Mouse (Mus musculus) midbrain, postnatal 0 days (tissue): ENCODE measurements around the gene Tacc3. TPM values are rescaled to one million over a fixed set of nuclear protein-coding genes. Genes with fewer than 3 reads are reported as not detected.
A peak's percentile ranks its signal among the peaks of the same experiment; 100 is the strongest.

Source experiments
- ATAC-seq: fragments of 200-750 bp; cut with Nextera tagmentation; 2 replicates; pipeline ENCODE4 v1.8.0; 2017; ENCODE audit warnings: moderate number of reproducible peaks, mild to moderate bottlenecking, moderate TSS enrichment, moderate library complexity; ENCODE audit not compliant: low FRiP score
- DNase-seq: peaks from one replicate; pipeline ENCODE4 v3.0.0-alpha.2; 2015; ENCODE audit warnings: low spot score
- H3K27ac ChIP-seq: fragments of 300-500 bp; sonication (generic); 2 replicates; pipeline ENCODE4 v1.5.1; 2014; ENCODE audit warnings: low read depth, mild to moderate bottlenecking, low read length, mixed read lengths
- H3K27me3 ChIP-seq: fragments of 300-500 bp; sonication (generic); 2 replicates; pipeline ENCODE4 v1.6.1; 2014; ENCODE audit warnings: low read length, control low read depth, mixed read lengths; ENCODE audit not compliant: insufficient read depth
- H3K36me3 ChIP-seq: fragments of 300-500 bp; sonication (generic); 2 replicates; pipeline ENCODE4 v1.6.1; 2014; ENCODE audit warnings: low read length, control low read depth, mixed read lengths; ENCODE audit not compliant: insufficient read depth
- H3K4me1 ChIP-seq: fragments of 300-500 bp; sonication (generic); 2 replicates; pipeline ENCODE4 v1.6.1; 2014; ENCODE audit warnings: mild to moderate bottlenecking, control low read depth, antibody characterized with exemption, low read length, mixed read lengths; ENCODE audit not compliant: insufficient read depth
- H3K4me2 ChIP-seq: fragments of 300-500 bp; sonication (generic); 2 replicates; pipeline ENCODE4 v1.6.1; 2014; ENCODE audit warnings: low read depth, mild to moderate bottlenecking, low read length, mixed read lengths; ENCODE audit not compliant: poor library complexity, severe bottlenecking
- H3K4me3 ChIP-seq: fragments of 300-500 bp; sonication (generic); 2 replicates; pipeline ENCODE4 v1.5.1; 2014; ENCODE audit warnings: low read depth, mild to moderate bottlenecking, low read length, moderate library complexity
- H3K9ac ChIP-seq: fragments of 300-500 bp; sonication (generic); replicated peaks from 2 replicates; pipeline ENCODE4 v1.6.1; 2014; ENCODE audit warnings: mild to moderate bottlenecking, low read length, moderate library complexity, mixed read lengths; ENCODE audit not compliant: poor library complexity, severe bottlenecking
- H3K9me3 ChIP-seq: fragments of 300-500 bp; sonication (generic); 2 replicates; pipeline ENCODE4 v1.6.1; 2016; ENCODE audit warnings: low read length, control low read depth
- CTCF ChIP-seq: IDR thresholded peaks from 2 replicates; pipeline ENCODE4 v1.5.1; 2016; ENCODE audit warnings: antibody characterized with exemption, mild to moderate bottlenecking
- WGBS: fragments of 180-500 bp; shearing (Covaris S2); extraction: QIAGEN DNeasy Blood & Tissue Kit; methylation state at CpG from one replicate; pipeline ENCODE4 v1.1.7; 2014; 5-methylcytosine and 5-hydroxymethylcytosine counted together
- polyA plus RNA-seq: library from polyadenylated mRNA; unstranded; fragments of >200 nt; fragmentation: Nextera tagmentation; extraction: Ambion mirVana; gene quantifications from 2 replicates; pipeline ENCODE4 v1.2.1, GENCODE M21; 2015
- total RNA-seq: library from RNA; depleted of rRNA; stranded (reverse); fragments of >200 nt; gene quantifications from 2 replicates; pipeline ENCODE4 v1.2.3, GENCODE M21; 2014

The Tacc3 gene
- total and polyA plus RNA-seq, 2 experiments from 2014 or later: 17.4 to 18.7 TPM

DNA sequence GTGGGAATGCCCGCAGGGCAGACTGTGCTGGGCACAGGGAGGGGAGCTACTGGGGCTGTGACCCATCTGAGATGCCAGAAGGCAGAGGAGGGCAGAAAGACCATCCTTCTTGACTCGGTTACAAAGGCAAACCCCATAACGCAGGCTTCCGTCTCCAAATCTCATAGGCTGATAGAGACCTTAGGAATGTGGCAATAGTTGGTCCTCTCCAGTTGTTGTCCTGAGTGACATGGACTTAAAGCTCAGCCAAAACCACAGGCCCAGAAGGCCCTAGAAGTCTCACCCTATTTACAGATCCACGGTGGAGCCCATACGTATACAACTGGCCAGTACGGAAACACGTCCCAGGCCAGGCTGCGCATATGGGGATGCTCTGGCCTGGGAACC, 36.5 kb downstream of the Tacc3 start:
- 43% methylated on average over 9 of the region's 9 CpGs for WGBS
- Histone ChIP-seq H3K27me3 (peaks cover 20% of the 10 kb centered on the region), H3K4me3 (no peak overlapping the region), H3K9ac (no peak overlapping the region), H3K4me2 (no peak overlapping the region), H3K27ac (no peak overlapping the region), H3K9me3 (no peaks in the 10 kb centered on the region), H3K4me1 (peaks cover 3% of the 10 kb centered on the region; the same call in 1 of the 2 replicates), H3K36me3 (no peaks in the 10 kb centered on the region)
- DNase-seq: no peak
- ATAC-seq: no peak
- TF ChIP-seq CTCF: no peak

DNA sequence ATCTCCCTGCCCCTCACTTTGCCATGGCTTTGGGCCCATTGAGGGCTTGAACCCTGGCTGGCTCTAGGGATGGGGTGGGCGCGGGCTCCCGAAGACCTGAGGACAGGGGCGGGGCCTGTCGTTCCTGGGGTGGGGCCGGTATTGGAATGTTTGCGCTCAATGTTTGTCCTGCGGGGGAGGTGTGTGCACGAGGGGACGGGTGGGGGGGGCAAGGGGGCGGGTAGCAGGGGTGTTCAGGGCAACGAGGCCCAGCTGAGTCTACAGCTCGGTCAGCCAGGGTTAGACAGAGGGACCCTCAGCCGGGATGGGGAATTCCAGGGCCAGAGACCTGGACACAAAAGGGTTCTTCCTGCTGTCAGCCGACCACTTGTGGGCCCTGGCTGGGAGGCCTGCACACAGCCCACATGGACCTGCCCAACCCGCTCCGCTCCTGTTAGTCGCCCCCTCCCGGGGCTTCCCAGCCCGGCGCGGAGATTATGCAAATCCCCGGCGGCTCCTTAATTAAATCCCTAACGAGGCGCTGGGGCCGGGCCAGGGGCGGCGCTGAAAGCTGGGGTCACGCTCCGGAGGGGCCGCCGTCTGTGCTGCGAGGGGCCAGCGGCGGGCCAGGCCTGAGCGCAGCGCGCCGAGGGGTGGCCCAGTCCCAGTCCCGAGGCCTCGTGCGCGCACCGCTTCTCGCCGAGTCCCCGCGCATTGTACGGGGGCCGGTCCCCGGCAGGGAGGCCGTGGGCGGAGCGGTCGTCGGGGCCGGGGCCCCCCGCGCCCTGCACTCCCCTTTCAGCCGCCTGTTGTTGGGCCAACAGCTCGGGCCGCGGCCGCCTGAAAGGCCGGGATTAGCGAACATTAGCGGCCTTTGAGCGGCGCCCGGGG, 37.2 kb downstream of the Tacc3 start:
- H3K9me3 ChIP-seq: no peaks in the 10 kb centered on the region
- peak; percentile 58 for DNase-seq
- H3K9ac ChIP-seq: peak overlapping the region; percentile 51
- 0 out of 2 replicates have a peak overlapping the region, but pooled peaks have one; percentile 18 for H3K27ac ChIP-seq
- peak overlapping the region; percentile 71 for H3K4me2 ChIP-seq
- H3K36me3 ChIP-seq: no peaks in the 10 kb centered on the region
- WGBS: 4% methylated on average over 48 of the region's 71 CpGs
- H3K27me3 ChIP-seq: peaks cover 20% of the 10 kb centered on the region
- peak overlapping the region; percentile 38 for H3K4me3 ChIP-seq
- H3K4me1 ChIP-seq: peaks cover 3% of the 10 kb centered on the region; the same call in 1 of the 2 replicates
- TF ChIP-seq CTCF: no peak
- ATAC-seq: peak; percentile 67

DNA sequence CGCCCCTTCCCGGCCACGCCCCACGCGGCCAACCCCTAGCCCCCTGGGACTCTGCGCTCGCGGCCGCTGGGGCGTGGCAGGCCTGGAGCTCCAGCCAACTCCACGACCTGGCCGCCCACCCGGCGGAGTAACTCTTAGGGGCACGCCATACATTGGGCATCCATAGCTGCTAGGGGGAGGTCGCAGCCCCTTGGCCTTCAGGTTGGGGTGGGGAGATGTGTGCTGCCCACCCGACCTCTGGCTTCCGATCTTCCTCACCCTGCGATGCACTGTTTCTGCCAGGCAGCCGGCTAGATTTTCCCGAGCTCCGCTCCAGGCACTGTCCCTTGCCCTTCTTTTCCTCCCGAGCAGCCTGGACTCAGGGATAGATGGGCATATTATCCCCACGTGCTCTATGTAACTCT, 37.8 kb downstream of the Tacc3 start:
- TF ChIP-seq CTCF: no peak
- Histone ChIP-seq H3K27me3 (peaks cover 20% of the 10 kb centered on the region), H3K4me2 (peak overlapping the region; percentile 71), H3K27ac (no peak overlapping the region), H3K4me3 (peak overlapping the region; percentile 38), H3K9ac (peak overlapping the region; percentile 51), H3K36me3 (no peaks in the 10 kb centered on the region), H3K9me3 (no peaks in the 10 kb centered on the region), H3K4me1 (peaks cover 3% of the 10 kb centered on the region; the same call in 1 of the 2 replicates)
- DNase-seq: no peak
- WGBS: 2% methylated on average over 23 of the region's 24 CpGs
- ATAC-seq: no peak; the same call in 1 of the 2 replicates

DNA sequence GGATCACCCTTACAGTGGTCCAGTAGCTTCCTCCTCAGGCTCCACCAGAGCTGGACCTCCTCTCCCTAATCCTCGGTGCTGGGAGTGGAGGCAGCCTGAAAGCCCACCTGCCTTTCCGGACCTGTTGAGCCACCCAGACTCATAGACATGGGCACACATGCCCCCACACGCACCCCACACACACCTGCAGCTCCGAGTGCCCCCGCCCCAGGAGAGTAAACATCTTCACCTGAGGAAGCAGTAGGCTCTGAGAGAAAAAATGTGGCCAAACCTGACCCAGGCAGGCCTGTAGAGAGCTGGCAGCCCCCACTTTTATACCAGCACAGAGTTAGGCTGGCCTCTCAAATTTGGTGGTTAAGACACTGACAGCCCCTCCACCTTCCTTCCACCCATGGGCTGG, 38.5 kb downstream of the Tacc3 start:
- 59% methylated on average over 5 of the region's 5 CpGs for WGBS
- H3K4me3 ChIP-seq: no peak overlapping the region
- no peaks in the 10 kb centered on the region for H3K36me3 ChIP-seq
- H3K4me2 ChIP-seq: no peak overlapping the region
- ATAC-seq (no peak), DNase-seq (no peak)
- H3K27me3 ChIP-seq: peaks cover 20% of the 10 kb centered on the region
- TF ChIP-seq CTCF: no peak
- H3K4me1 ChIP-seq: peaks cover 3% of the 10 kb centered on the region; the same call in 1 of the 2 replicates
- no peaks in the 10 kb centered on the region for H3K9me3 ChIP-seq
- H3K9ac ChIP-seq: no peak overlapping the region
- no peak overlapping the region for H3K27ac ChIP-seq

DNA sequence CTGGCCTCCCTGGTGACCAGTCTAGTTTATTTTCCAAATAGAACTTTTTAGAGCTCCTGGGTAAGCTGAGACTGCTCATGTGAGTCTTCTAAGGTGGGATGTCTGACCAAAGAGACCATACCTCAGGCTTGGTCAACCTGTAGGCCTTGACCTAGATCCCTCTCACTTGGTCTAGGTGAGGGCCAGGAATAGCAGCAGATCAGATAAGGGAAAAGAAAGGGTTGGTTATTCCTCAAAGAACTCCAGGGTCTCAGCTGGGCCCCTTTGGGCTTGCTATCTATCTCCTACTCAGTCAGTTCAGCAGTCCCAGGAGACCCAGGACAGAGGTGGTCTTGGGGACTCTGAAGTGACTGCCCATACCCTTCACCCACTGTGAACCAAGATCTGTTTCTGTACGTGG, 39.6 kb downstream of the Tacc3 start:
- Histone ChIP-seq H3K9ac (no peak overlapping the region), H3K27me3 (peaks cover 19% of the 10 kb centered on the region), H3K4me2 (no peak overlapping the region), H3K36me3 (no peaks in the 10 kb centered on the region), H3K4me3 (no peak overlapping the region), H3K4me1 (peaks cover 3% of the 10 kb centered on the region; the same call in 1 of the 2 replicates), H3K27ac (no peak overlapping the region), H3K9me3 (no peaks in the 10 kb centered on the region)
- TF ChIP-seq CTCF: no peak
- ATAC-seq (no peak), DNase-seq (no peak)
- 6% methylated on average over 1 of the region's 1 CpGs for WGBS

DNA sequence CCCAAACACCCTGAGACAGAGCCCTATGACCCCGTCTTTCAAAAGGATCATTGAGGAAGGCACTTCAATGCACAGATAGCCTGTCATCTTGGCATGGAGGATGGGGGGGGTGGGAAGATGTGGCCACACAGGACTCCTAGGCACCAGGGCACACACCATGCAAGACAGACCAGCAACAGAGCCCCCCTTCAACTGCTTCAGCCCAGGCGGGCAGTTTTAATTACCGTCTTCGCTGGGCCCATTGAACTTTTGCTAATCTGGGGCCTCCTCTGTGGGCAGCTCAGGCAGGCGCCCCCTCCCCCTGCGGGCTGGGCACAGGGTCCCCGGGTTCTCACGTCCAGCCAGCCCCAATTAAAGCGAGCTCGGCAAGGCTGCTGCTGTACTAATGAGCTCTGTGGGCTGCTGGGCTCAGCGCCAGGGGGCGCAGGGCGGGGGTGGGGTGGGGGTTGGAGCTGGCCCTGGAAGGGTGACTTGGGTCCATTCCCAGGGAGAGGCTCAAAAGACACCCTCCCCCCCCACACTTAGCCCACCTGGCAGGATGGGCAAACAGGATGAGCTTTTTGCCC, 40.1 kb downstream of the Tacc3 start:
- Histone ChIP-seq H3K9ac (no peak overlapping the region), H3K4me3 (no peak overlapping the region), H3K9me3 (no peaks in the 10 kb centered on the region), H3K4me2 (no peak overlapping the region), H3K27me3 (peaks cover 16% of the 10 kb centered on the region), H3K27ac (no peak overlapping the region), H3K4me1 (peaks cover 3% of the 10 kb centered on the region; the same call in 1 of the 2 replicates), H3K36me3 (no peaks in the 10 kb centered on the region)
- DNase-seq: peak; percentile 69
- WGBS: 14% methylated on average over 13 of the region's 13 CpGs
- TF ChIP-seq CTCF: no peak
- ATAC-seq: no peak
